Mouse (Mus musculus) cerebellum, adult 2 months (tissue): Measurements from ENCODE around the gene Apoa5. TPM values are rescaled to one million over a fixed set of nuclear protein-coding genes. Genes with fewer than 3 reads are reported as not detected.
A peak's percentile ranks its signal among the peaks of the same experiment; 100 is the strongest.

ENCODE experiments used
- DNase-seq, 2 experiments: peaks; one replicate each; pipeline ENCODE4 v3.0.0; 2021
- H3K27ac ChIP-seq: fragments of 200-500 bp; 2 replicates; pipeline ENCODE4 v1.5.1; 2012; ENCODE audit warnings: low read length, control low read depth, inconsistent platforms; ENCODE audit not compliant: insufficient read depth
- H3K27me3 ChIP-seq: fragments of 200-500 bp; 2 replicates; pipeline ENCODE4 v1.6.1; 2012; ENCODE audit warnings: inconsistent platforms, mild to moderate bottlenecking, low read length, moderate library complexity; ENCODE audit not compliant: control insufficient read depth, insufficient read depth
- H3K4me1 ChIP-seq: fragments of 200-500 bp; 2 replicates; pipeline ENCODE4 v1.6.1; 2011; ENCODE audit warnings: low read length; ENCODE audit not compliant: control insufficient read depth, insufficient read depth
- H3K4me3 ChIP-seq: fragments of 200-500 bp; replicated peaks from 2 replicates; pipeline ENCODE3; 2011; ENCODE audit warnings: mild to moderate bottlenecking, low read depth, low read length, control low read depth; ENCODE audit not compliant: insufficient read depth
- CTCF ChIP-seq: fragments of 200-500 bp; IDR thresholded peaks from 2 replicates; pipeline ENCODE4 v1.5.1; 2011; ENCODE audit warnings: low read depth, mild to moderate bottlenecking, control low read depth, low read length, moderate library complexity, borderline replicate concordance; ENCODE audit not compliant: insufficient read depth
- POLR2A ChIP-seq: fragments of 200-500 bp; IDR thresholded peaks from 2 replicates; pipeline ENCODE4 v1.6.1; 2011; ENCODE audit warnings: low read length, control low read depth, borderline replicate concordance; ENCODE audit not compliant: insufficient read depth
- WGBS: fragments of 180-500 bp; shearing (Covaris S2); methylation state at CpG from one replicate; pipeline ENCODE4 v1.1.7; 2018; 5-methylcytosine and 5-hydroxymethylcytosine counted together
- polyA plus RNA-seq: library from polyadenylated mRNA; depleted of rRNA; stranded (reverse); fragments of >200 nt; gene quantifications from 2 replicates; pipeline ENCODE4 v1.2.3, GENCODE M21; 2012

Apoa5 gene
- polyA plus RNA-seq, 1 experiment = not detected

- peaks cover 18% of the 10 kb centered on the region for H3K4me1 ChIP-seq
- TF ChIP-seq POLR2A = no peak
- TF ChIP-seq CTCF = no peak
- WGBS = 40% methylated on average over 13 of the region's 13 CpGs
- no peak for DNase-seq
- no peaks in the 10 kb centered on the region for H3K27me3 ChIP-seq
- H3K27ac ChIP-seq = peak overlapping the region; percentile 45
- peak overlapping the region; percentile 68 for H3K4me3 ChIP-seq
Measured at GRCm38 (mm10) chr9:46230450-46230975, 37.9 kb upstream of the Apoa5 start.

- peaks cover 15% of the 10 kb centered on the region for H3K4me1 ChIP-seq
- 38% methylated on average over 6 of the region's 6 CpGs for WGBS
- no peak overlapping the region for H3K4me3 ChIP-seq
- no peak for TF ChIP-seq POLR2A
- TF ChIP-seq CTCF = no peak
- no peaks in the 10 kb centered on the region for H3K27me3 ChIP-seq
- peak; percentile 44 to 54 for DNase-seq
- no peak overlapping the region for H3K27ac ChIP-seq
Measured at GRCm38 (mm10) chr9:46235196-46235595, 33.2 kb upstream of the Apoa5 start.

DNA sequence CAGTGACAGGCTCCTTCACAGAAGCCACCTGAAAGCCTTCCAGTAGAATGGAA, 33.0 kb upstream of the Apoa5 start, which contains the start of gene Apoc3:
Gene Apoc3 (minus strand): TSS at position 41 of the 53 bp plus-strand sequence.
- Histone ChIP-seq H3K27ac (no peak within 1 kb of the TSS), H3K27me3 (no peaks in the 10 kb centered on the region), H3K4me3 (no peak within 1 kb of the TSS), H3K4me1 (peaks cover 12% of the 10 kb centered on the region)
- TF ChIP-seq CTCF = no peak
- TF ChIP-seq POLR2A = no peak
- no peak for DNase-seq

GRCm38 (mm10) chr9:46235649-46236048, 32.8 kb upstream of the Apoa5 start:
- H3K4me1 ChIP-seq = peaks cover 12% of the 10 kb centered on the region
- no peak overlapping the region for H3K4me3 ChIP-seq
- no peak for DNase-seq
- 85% methylated on average over 4 of the region's 4 CpGs for WGBS
- TF ChIP-seq CTCF = no peak
- TF ChIP-seq POLR2A = no peak
- no peak overlapping the region for H3K27ac ChIP-seq
- H3K27me3 ChIP-seq = no peaks in the 10 kb centered on the region

- Histone ChIP-seq H3K27me3 (no peaks in the 10 kb centered on the region), H3K27ac (no peak overlapping the region), H3K4me3 (no peak overlapping the region), H3K4me1 (peaks cover 12% of the 10 kb centered on the region)
- 91% methylated on average over 7 of the region's 7 CpGs for WGBS
- no peak for DNase-seq
- TF ChIP-seq CTCF (no peak), POLR2A (no peak)
Measured at GRCm38 (mm10) chr9:46238850-46239249, 29.6 kb upstream of the Apoa5 start.

DNA sequence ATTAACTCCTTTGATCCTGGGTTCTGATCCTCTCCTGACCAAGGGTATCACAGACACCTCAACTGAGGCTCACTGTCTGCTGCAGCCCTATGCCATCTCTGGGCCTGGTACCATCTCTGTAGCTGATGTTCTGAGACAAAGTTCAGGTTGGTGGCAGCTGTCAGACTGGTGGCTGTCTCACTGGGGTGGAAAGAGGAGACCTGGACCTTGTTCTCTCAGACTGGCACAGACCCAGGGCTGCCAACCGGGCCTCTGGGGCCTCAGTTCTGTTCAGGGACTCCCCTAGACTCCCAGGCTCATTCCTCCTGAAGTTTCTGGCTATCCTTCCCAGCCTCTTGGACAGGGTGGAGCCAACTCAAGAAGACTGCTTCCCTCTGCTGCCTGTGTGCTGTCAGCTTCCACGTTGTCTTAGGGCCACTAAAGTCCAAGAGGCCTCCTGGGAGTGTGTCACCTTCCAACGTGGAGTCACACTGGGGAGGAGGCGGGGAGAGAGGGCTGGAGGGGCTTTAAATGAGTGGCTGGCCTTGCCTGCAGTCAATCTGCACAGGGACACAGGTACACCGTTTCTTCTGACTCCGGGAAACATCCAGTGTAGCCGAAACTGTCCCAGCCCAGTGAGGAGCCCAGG, 27.8 kb upstream of the Apoa5 start, which contains the start of gene Apoa4:
Gene Apoa4 (plus strand): TSS at position 171 of the 628 bp plus-strand sequence.
- H3K27me3 ChIP-seq = no peaks in the 10 kb centered on the region
- DNase-seq = no peak
- 0 out of 2 replicates have a peak, but pooled peaks cover under 1% of the 10 kb centered on the region for H3K4me1 ChIP-seq
- H3K4me3 ChIP-seq = no peak within 1 kb of the TSS
- TF ChIP-seq POLR2A (no peak), CTCF (no peak)
- WGBS = 67% methylated on average over 7 of the region's 7 CpGs
- no peak within 1 kb of the TSS for H3K27ac ChIP-seq

- no peak for DNase-seq
- Histone ChIP-seq H3K27me3 (no peaks in the 10 kb centered on the region), H3K4me3 (no peak overlapping the region), H3K4me1 (no peaks in the 10 kb centered on the region), H3K27ac (no peak overlapping the region)
- no peak for TF ChIP-seq POLR2A
- no peak for TF ChIP-seq CTCF
- WGBS = 63% methylated on average over 2 of the region's 2 CpGs
Measured at GRCm38 (mm10) chr9:46241818-46242217, 26.6 kb upstream of the Apoa5 start.

- no peak for DNase-seq
- no peak overlapping the region for H3K27ac ChIP-seq
- 64% methylated on average over 4 of the region's 4 CpGs for WGBS
- H3K4me3 ChIP-seq = no peak overlapping the region
- TF ChIP-seq POLR2A = no peak
- no peaks in the 10 kb centered on the region for H3K27me3 ChIP-seq
- no peaks in the 10 kb centered on the region for H3K4me1 ChIP-seq
Measured at GRCm38 (mm10) chr9:46243122-46243521, 25.3 kb upstream of the Apoa5 start.

DNA sequence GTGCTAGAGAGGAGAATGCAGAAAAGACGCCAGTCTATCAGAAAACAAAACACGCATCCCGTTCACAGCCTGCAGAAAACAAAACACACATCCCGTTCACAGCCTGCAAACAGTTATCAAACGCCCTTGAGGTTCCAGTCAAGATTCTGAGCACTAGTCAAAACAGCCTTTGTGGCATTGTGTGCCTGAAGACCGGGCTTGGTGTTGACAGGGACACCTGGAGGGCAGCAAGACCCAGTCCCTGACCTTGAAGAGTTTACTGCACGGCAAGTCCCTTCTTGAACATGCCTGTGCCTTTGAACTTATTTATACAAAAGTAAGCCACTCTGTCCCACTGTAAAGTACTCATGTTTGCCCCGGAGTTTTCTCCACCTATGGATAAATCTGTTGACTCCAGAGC, 24.8 kb upstream of the Apoa5 start:
- TF ChIP-seq POLR2A = no peak
- no peak for TF ChIP-seq CTCF
- WGBS = 64% methylated on average over 8 of the region's 8 CpGs
- Histone ChIP-seq H3K4me3 (no peak overlapping the region), H3K27me3 (no peaks in the 10 kb centered on the region), H3K27ac (no peak overlapping the region), H3K4me1 (no peaks in the 10 kb centered on the region)
- no peak for DNase-seq
